Mouse (Mus musculus): ENCODE measurements around the gene Fam131b. TPM values are rescaled to one million over a fixed set of nuclear protein-coding genes. Genes with fewer than 3 reads are reported as not detected.

The Fam131b gene
- polyA plus RNA-seq, 1 experiment from 2014 or later: 6.2 TPM

Other genes with a start within 250 kb of the Fam131b start
- gene Tas2r139, start 183.7 kb downstream of the Fam131b start, polyA plus RNA-seq (2015; fragmentation: Nextera tagmentation; extraction: Ambion mirVana): not detected in 2 replicates
- not detected in 2 replicates for gene Tas2r144, start 109.3 kb downstream of the Fam131b start, polyA plus RNA-seq (2015; fragmentation: Nextera tagmentation; extraction: Ambion mirVana)
- gene Gstk1, start 78.7 kb downstream of the Fam131b start, polyA plus RNA-seq (2015; fragmentation: Nextera tagmentation; extraction: Ambion mirVana): 10.7 and 12.0 TPM in 2 replicates
- 0.22 and 0.24 TPM in 2 replicates for gene Tmem139, start 62.7 kb downstream of the Fam131b start, polyA plus RNA-seq (2015; fragmentation: Nextera tagmentation; extraction: Ambion mirVana)
- 61.4 and 62.7 TPM in 2 replicates for gene Casp2, start 59.7 kb downstream of the Fam131b start, polyA plus RNA-seq (2015; fragmentation: Nextera tagmentation; extraction: Ambion mirVana)
- 2.2 and 2.3 TPM in 2 replicates for gene Clcn1, start 38.0 kb downstream of the Fam131b start, polyA plus RNA-seq (2015; fragmentation: Nextera tagmentation; extraction: Ambion mirVana)
- gene Zyx, start 25.0 kb upstream of the Fam131b start, polyA plus RNA-seq (2015; fragmentation: Nextera tagmentation; extraction: Ambion mirVana): 33.1 and 37.6 TPM in 2 replicates
- gene Epha1, start 48.6 kb upstream of the Fam131b start, polyA plus RNA-seq (2015; fragmentation: Nextera tagmentation; extraction: Ambion mirVana): 0.14 and 0.20 TPM in 2 replicates
- not detected in 2 replicates for gene Tas2r143, start 75.6 kb upstream of the Fam131b start, polyA plus RNA-seq (2015; fragmentation: Nextera tagmentation; extraction: Ambion mirVana)
- not detected in 2 replicates for gene Tas2r135, start 80.8 kb upstream of the Fam131b start, polyA plus RNA-seq (2015; fragmentation: Nextera tagmentation; extraction: Ambion mirVana)
- not detected in 2 replicates for gene Tas2r126, start 109.9 kb upstream of the Fam131b start, polyA plus RNA-seq (2015; fragmentation: Nextera tagmentation; extraction: Ambion mirVana)
- gene Olfr458, start 140.6 kb upstream of the Fam131b start, polyA plus RNA-seq (2015; fragmentation: Nextera tagmentation; extraction: Ambion mirVana): not detected in 2 replicates
- gene Olfr457, start 151.7 kb upstream of the Fam131b start, polyA plus RNA-seq (2015; fragmentation: Nextera tagmentation; extraction: Ambion mirVana): not detected in 2 replicates
- not detected in 2 replicates for gene Olfr456, start 162.6 kb upstream of the Fam131b start, polyA plus RNA-seq (2015; fragmentation: Nextera tagmentation; extraction: Ambion mirVana)
- gene Olfr455, start 222.9 kb upstream of the Fam131b start, polyA plus RNA-seq (2015; fragmentation: Nextera tagmentation; extraction: Ambion mirVana): not detected in 2 replicates

Data from forebrain, embryonic 15.5 days (tissue).